Mouse (Mus musculus) testis, adult 2 months (tissue): ENCODE results near the gene Urm1. TPM values are rescaled to one million over a fixed set of nuclear protein-coding genes. Genes with fewer than 3 reads are reported as not detected.

Experiments
- H3K27ac ChIP-seq: fragments of 200-500 bp; 2 replicates; pipeline ENCODE4 v1.5.1; 2012; ENCODE audit warnings: low read depth, low read length; ENCODE audit not compliant: control insufficient read depth, insufficient read depth
- H3K27me3 ChIP-seq: fragments of 200-500 bp; 2 replicates; pipeline ENCODE4 v1.6.1; 2012; ENCODE audit warnings: mild to moderate bottlenecking, low read length, moderate library complexity; ENCODE audit not compliant: control insufficient read depth, insufficient read depth
- H3K36me3 ChIP-seq: fragments of 200-500 bp; 2 replicates; pipeline ENCODE4 v1.6.1; 2012; ENCODE audit warnings: mild to moderate bottlenecking, low read length; ENCODE audit not compliant: control insufficient read depth, insufficient read depth
- H3K4me1 ChIP-seq: fragments of 200-500 bp; 2 replicates; pipeline ENCODE4 v1.6.1; 2012; ENCODE audit warnings: low read length; ENCODE audit not compliant: control insufficient read depth, insufficient read depth
- H3K4me3 ChIP-seq: fragments of 200-500 bp; 2 replicates; pipeline ENCODE4 v1.5.1; 2012; ENCODE audit warnings: low read depth, mild to moderate bottlenecking, low read length, moderate library complexity, mixed read lengths; ENCODE audit not compliant: control insufficient read depth
- CTCF ChIP-seq: fragments of 200-500 bp; IDR thresholded peaks from 2 replicates; pipeline ENCODE4 v1.5.1; 2012; ENCODE audit warnings: low read depth, mild to moderate bottlenecking, inconsistent platforms, low read length, moderate library complexity; ENCODE audit not compliant: control insufficient read depth, insufficient read depth, insufficient replicate concordance
- POLR2A ChIP-seq: fragments of 200-500 bp; IDR thresholded peaks from 2 replicates; pipeline ENCODE4 v1.6.1; 2012; ENCODE audit warnings: low read depth, mild to moderate bottlenecking, inconsistent platforms, low read length, moderate library complexity; ENCODE audit not compliant: control insufficient read depth
- polyA plus RNA-seq: library from polyadenylated mRNA; depleted of rRNA; stranded (reverse); fragments of >200 nt; gene quantifications from 2 replicates; pipeline ENCODE4 v1.2.3, GENCODE M21; 2012

The Urm1 gene
- polyA plus RNA-seq, 1 experiment, result 25.1 TPM

DNA sequence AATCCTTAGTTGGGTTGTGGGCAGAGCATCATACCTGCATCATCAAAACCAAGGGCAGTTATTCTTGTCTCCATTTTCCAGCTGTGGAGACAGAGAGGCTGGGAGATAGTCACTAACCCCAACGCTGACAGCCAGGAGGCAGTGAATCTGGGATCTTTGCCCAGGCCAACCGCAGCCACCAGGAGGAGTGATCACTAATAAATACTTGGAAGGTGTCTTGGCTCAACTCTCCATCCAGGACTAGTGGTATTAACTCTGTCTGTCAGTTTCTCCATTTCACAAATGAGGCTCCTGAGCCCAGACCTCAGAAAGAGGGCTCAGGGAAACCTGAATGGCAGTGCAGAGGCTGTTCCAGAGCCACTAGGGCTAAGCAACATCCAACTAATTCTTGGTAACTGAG lies 37.5 kb downstream of the Urm1 start:
- Histone ChIP-seq H3K27ac (no peak overlapping the region), H3K4me3 (no peak overlapping the region), H3K4me1 (no peaks in the 10 kb centered on the region), H3K36me3 (no peaks in the 10 kb centered on the region), H3K27me3 (no peaks in the 10 kb centered on the region)
- TF ChIP-seq POLR2A (no peak), CTCF (no peak)

DNA sequence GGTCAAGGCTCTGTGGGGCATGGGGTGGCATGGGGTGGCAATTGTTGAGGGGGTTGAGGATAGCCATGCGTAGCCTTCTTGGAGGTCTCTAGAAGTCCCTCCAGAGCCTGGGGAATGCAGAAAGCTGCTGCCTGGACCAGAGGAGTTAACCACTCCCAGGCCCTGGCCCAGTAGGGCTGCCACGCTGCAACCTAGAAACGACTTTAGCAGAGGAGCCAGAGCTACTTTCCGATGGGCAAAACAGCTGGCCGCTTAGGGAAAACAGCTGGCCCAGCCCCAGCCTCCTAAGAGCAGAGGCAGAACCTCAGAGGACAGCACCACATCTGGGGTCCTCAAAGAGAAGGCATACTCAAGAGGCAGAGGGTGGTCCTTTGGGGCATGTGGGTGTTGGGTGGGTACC lies 38.1 kb downstream of the Urm1 start:
- Histone ChIP-seq H3K4me3 (no peak overlapping the region), H3K4me1 (no peaks in the 10 kb centered on the region), H3K36me3 (no peaks in the 10 kb centered on the region), H3K27me3 (no peaks in the 10 kb centered on the region), H3K27ac (no peak overlapping the region)
- TF ChIP-seq POLR2A (no peak), CTCF (no peak)

GRCm38 (mm10) chr2:29858748-29859473 lies 39.0 kb downstream of the Urm1 start:
- peak; percentile 52; the same call in 1 of the 2 replicates for TF ChIP-seq CTCF
- no peak for TF ChIP-seq POLR2A
- no peaks in the 10 kb centered on the region for H3K4me1 ChIP-seq
- no peak overlapping the region for H3K27ac ChIP-seq
- no peaks in the 10 kb centered on the region for H3K36me3 ChIP-seq
- H3K27me3 ChIP-seq, result no peaks in the 10 kb centered on the region
- H3K4me3 ChIP-seq, result no peak overlapping the region

DNA sequence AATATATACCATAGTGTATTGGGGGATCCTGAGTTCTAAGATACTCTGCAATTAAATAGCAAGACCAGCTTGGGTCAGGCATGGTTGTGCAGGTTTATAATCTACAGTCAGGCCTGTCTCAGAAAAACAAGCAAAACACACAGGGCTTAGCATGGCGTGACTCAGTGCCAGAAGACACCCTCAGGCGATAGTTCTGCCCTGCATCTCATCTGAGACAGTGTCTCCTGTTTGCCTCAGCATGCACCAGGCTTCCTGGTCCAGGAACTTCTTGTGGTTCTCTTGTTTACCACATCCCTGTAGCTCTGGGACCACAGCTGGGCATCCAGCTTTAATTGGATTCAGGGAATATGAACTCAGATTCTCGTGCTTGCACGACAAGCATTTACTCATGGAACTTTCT lies 45.2 kb downstream of the Urm1 start:
- H3K36me3 ChIP-seq, result no peaks in the 10 kb centered on the region
- H3K27me3 ChIP-seq, result no peaks in the 10 kb centered on the region
- peaks cover 8% of the 10 kb centered on the region for H3K4me1 ChIP-seq
- no peak overlapping the region for H3K27ac ChIP-seq
- TF ChIP-seq POLR2A, result no peak
- TF ChIP-seq CTCF, result no peak
- H3K4me3 ChIP-seq, result no peak overlapping the region

GRCm38 (mm10) chr2:29868949-29869645 lies 49.2 kb downstream of the Urm1 start, which contains the start of gene Cercam:
Cercam (plus strand) TSS chr2:29869164.
- Histone ChIP-seq H3K27me3 (no peaks in the 10 kb centered on the region), H3K36me3 (no peaks in the 10 kb centered on the region), H3K27ac (peak within 1 kb of the TSS; percentile 61; the same call in 1 of the 2 replicates), H3K4me1 (peaks cover 10% of the 10 kb centered on the region), H3K4me3 (peak within 1 kb of the TSS; percentile 88)
- peak; percentile 25; the same call in 1 of the 2 replicates for TF ChIP-seq POLR2A
- peak; percentile 92 for TF ChIP-seq CTCF

GRCm38 (mm10) chr2:29869646-29870451 lies 50.0 kb downstream of the Urm1 start:
- Histone ChIP-seq H3K4me3 (peak overlapping the region; percentile 72), H3K4me1 (peaks cover 10% of the 10 kb centered on the region), H3K27ac (peak overlapping the region; percentile 47; the same call in 1 of the 2 replicates), H3K27me3 (no peaks in the 10 kb centered on the region), H3K36me3 (no peaks in the 10 kb centered on the region)
- TF ChIP-seq POLR2A (no peak), CTCF (no peak)

GRCm38 (mm10) chr2:29872581-29873295 lies 52.9 kb downstream of the Urm1 start:
- H3K4me3 ChIP-seq, result no peak overlapping the region
- peaks cover 10% of the 10 kb centered on the region for H3K4me1 ChIP-seq
- H3K27ac ChIP-seq, result no peak overlapping the region
- TF ChIP-seq POLR2A (no peak), CTCF (no peak)
- H3K36me3 ChIP-seq, result no peaks in the 10 kb centered on the region
- no peaks in the 10 kb centered on the region for H3K27me3 ChIP-seq
